Mouse (Mus musculus) Patski (cell line): ENCODE measurements around the gene Slc6a9. TPM values are rescaled to one million over a fixed set of nuclear protein-coding genes. Genes with fewer than 3 reads are reported as not detected.
A peak's percentile ranks its signal among the peaks of the same experiment; 100 is the strongest.

Experiments used
- ATAC-seq: fragments of 100-300 bp; one replicate; pipeline ENCODE4 v1.8.0; 2021
- CTCF ChIA-PET: fragments of 350-600 bp; sonication (Branson Sonifier 250); formaldehyde crosslinking; loops from one replicate; lab custom pipeline; 2022; ENCODE audit warnings: inconsistent platforms; lab: Charles Lee
- POLR2A ChIA-PET: fragments of 350-600 bp; sonication (Branson Sonifier 250); formaldehyde crosslinking; loops from one replicate; lab custom pipeline; 2022; ENCODE audit warnings: antibody characterized with exemption, inconsistent platforms; lab: Charles Lee
- DNase-seq: peaks from one replicate; pipeline ENCODE4 v3.0.0-alpha.2; 2011; ENCODE audit warnings: low read depth, low spot score
- H3K27me3 ChIP-seq: fragments of 371-371 bp; one replicate; pipeline ENCODE4 v1.5.1; 2021
- CTCF ChIP-seq: fragments of 100-300 bp; IDR thresholded peaks from one replicate; pipeline ENCODE4 v1.5.1; 2021
- in situ Hi-C: fragments of 300-500 bp; cut with MboI; formaldehyde crosslinking; loops from 3 replicates; pipeline ENCODE4 v1.11.1; 2018; ENCODE audit warnings: low pct_unique_long_range_greater_than_20kb, mixed read lengths
- polyA plus RNA-seq: library from polyadenylated mRNA; unstranded; gene quantifications from one replicate; pipeline ENCODE4 v1.2.3, GENCODE M21; 2021

The Slc6a9 gene
- polyA plus RNA-seq, 1 experiment from 2014 or later = 12.8 TPM

- TF ChIP-seq CTCF = no peak
- no peaks in the 10 kb centered on the region for H3K27me3 ChIP-seq
- POLR2A ChIA-PET = no interaction called here
- ATAC-seq (no peak), DNase-seq (no peak)
- in situ Hi-C loops = no loop called here
- CTCF ChIA-PET = interaction anchor here (1.6 kb wide), 1 partner anchor 11 kb away, joined by 7 read pairs; no protein-coding TSS in a partner anchor
These were observed 36.1 kb downstream of the Slc6a9 start for GRCm38 (mm10) chr4:117870437-117870836.

- ChIA-PET POLR2A (interaction anchor here (0.6 kb wide), 1 partner anchor 256 kb away, joined by 3 read pairs; no protein-coding TSS in a partner anchor), CTCF (interaction anchor here (1.0 kb wide), 1 partner anchor 17 kb away, joined by 3 read pairs; no protein-coding TSS in a partner anchor)
- in situ Hi-C loops = no loop called here
- no peak for ATAC-seq
- TF ChIP-seq CTCF = no peak
- no peak for DNase-seq
- H3K27me3 ChIP-seq = no peaks in the 10 kb centered on the region
These were observed 37.5 kb downstream of the Slc6a9 start for GRCm38 (mm10) chr4:117871787-117872186.

GRCm38 (mm10) chr4:117872471-117872886 is 38.2 kb downstream of the Slc6a9 start, which contains the start of gene Ccdc24:
Ccdc24 (minus strand) TSS chr4:117872557.
- no peak for DNase-seq
- ChIA-PET POLR2A (no interaction called here), CTCF (no interaction called here)
- TF ChIP-seq CTCF = no peak
- in situ Hi-C loops = no loop called here
- no peaks in the 10 kb centered on the region for H3K27me3 ChIP-seq
- ATAC-seq = no peak

- ATAC-seq = no peak
These were observed 39.3 kb downstream of the Slc6a9 start for GRCm38 (mm10) chr4:117873615-117874014.

GRCm38 (mm10) chr4:117878301-117878700 is 44.0 kb downstream of the Slc6a9 start:
- no peak for TF ChIP-seq CTCF
- in situ Hi-C loops = no loop called here
- no peak for DNase-seq
- CTCF ChIA-PET = interaction anchor here (1.2 to 1.5 kb wide), 3 partner anchors 12 to 20 kb away, joined by 3 to 4 read pairs (median 3); no protein-coding TSS in a partner anchor
- no peaks in the 10 kb centered on the region for H3K27me3 ChIP-seq
- POLR2A ChIA-PET = no interaction called here
- ATAC-seq = no peak

More at GRCm38 (mm10) chr4:117873615-117874014, 39.3 kb downstream of the Slc6a9 start:
- ChIA-PET POLR2A (no interaction called here), CTCF (interaction anchor here (1.0 kb wide), 1 partner anchor 15 kb away, joined by 3 read pairs; no protein-coding TSS in a partner anchor)
- no peak for DNase-seq
- TF ChIP-seq CTCF = no peak
- in situ Hi-C loops = no loop called here
- no peaks in the 10 kb centered on the region for H3K27me3 ChIP-seq

GRCm38 (mm10) chr4:117878703-117879102 is 44.4 kb downstream of the Slc6a9 start:
- ChIA-PET POLR2A (no interaction called here), CTCF (interaction anchor here (1.4 to 1.5 kb wide), 2 partner anchors 12 to 19 kb away, joined by 3 to 4 read pairs; no protein-coding TSS in a partner anchor)
- no peak for TF ChIP-seq CTCF
- DNase-seq = no peak
- in situ Hi-C loops = no loop called here
- no peaks in the 10 kb centered on the region for H3K27me3 ChIP-seq
- ATAC-seq = no peak

- TF ChIP-seq CTCF = no peak
- POLR2A ChIA-PET = no interaction called here
- no peak for DNase-seq
- H3K27me3 ChIP-seq = no peaks in the 10 kb centered on the region
- ATAC-seq = peak; percentile 25
- CTCF ChIA-PET = interaction anchor here (1.0 kb wide), 1 partner anchor 25 kb away, joined by 3 read pairs; no protein-coding TSS in a partner anchor
- in situ Hi-C loops = no loop called here
These were observed 48.7 kb downstream of the Slc6a9 start, which contains the start of gene B4galt2 for GRCm38 (mm10) chr4:117882701-117883691. B4galt2 (minus strand) TSS chr4:117883487.

GRCm38 (mm10) chr4:117884146-117884545 is 49.8 kb downstream of the Slc6a9 start:
- H3K27me3 ChIP-seq = no peaks in the 10 kb centered on the region
- CTCF ChIA-PET = no interaction called here
- no peak for TF ChIP-seq CTCF
- no peak for DNase-seq
- POLR2A ChIA-PET = no interaction called here
- ATAC-seq = no peak
- in situ Hi-C loops = no loop called here

- in situ Hi-C loops = no loop called here
- DNase-seq (no peak), ATAC-seq (no peak)
- CTCF ChIA-PET = no interaction called here
- POLR2A ChIA-PET = no interaction called here
- no peaks in the 10 kb centered on the region for H3K27me3 ChIP-seq
- TF ChIP-seq CTCF = no peak
These were observed 50.8 kb downstream of the Slc6a9 start for GRCm38 (mm10) chr4:117885093-117885492.

GRCm38 (mm10) chr4:117885994-117886393 is 51.7 kb downstream of the Slc6a9 start:
- no peak for DNase-seq
- ATAC-seq = no peak
- ChIA-PET CTCF (no interaction called here), POLR2A (no interaction called here)
- in situ Hi-C loops = no loop called here
- no peaks in the 10 kb centered on the region for H3K27me3 ChIP-seq
- TF ChIP-seq CTCF = no peak
